Comparison of ENCODE assay signal across 17 mouse cellular contexts in genomic region chr13:107873244-107873667, GRCm38 (mm10).
A peak's percentile ranks its signal among the peaks of the same experiment; 100 is the strongest.
DNase-seq lines count a peak whose midpoint lies in the region; ATAC-seq and TF ChIP-seq lines count a peak whose summit lies in the region.
"Had no signal": no experiment of that assay in that cellular context is flagged by ENCODE, and none has a peak within 500 bp of the region (broad histone marks: within the 10 kb centered on the region; RNA-seq: fewer than 3 reads in every experiment).

No protein-coding gene starts in this region.

- no peak for DNase-seq in heart, adult 2 months
- DNase-seq in heart, postnatal 36 days = no peak
- no peak for DNase-seq in midbrain, embryonic 11.5 days (ENCODE audit: low spot score, missing footprints)
- DNase-seq in Muller cell, postnatal 12 days (ENCODE audit: inconsistent ontology term) = peak; percentile 40
- no peak for DNase-seq in spleen, adult 18-20 months
- no peak for DNase-seq in urinary bladder, postnatal 4 days (ENCODE audit: low spot score in 2 of 2)
- DNase-seq: cerebellum, adult 11-12 months; kidney, adult 2 months; layer of hippocampus, adult 9-11 months; liver, embryonic 13.5 days; right cerebral cortex, postnatal 14 days; thymus, postnatal 14 days had no signal

- TF ChIP-seq POLR2A in heart, adult 2 months (IDR thresholded peaks at IDR 0.05; ENCODE audit: insufficient read depth, low read depth, low read length) = no peak

- TF ChIP-seq EP300 in heart, adult 2 months (IDR thresholded peaks at IDR 0.05; ENCODE audit: insufficient read depth, low read depth, low read length) = no peak

- H3K9ac ChIP-seq in heart, adult 2 months (ENCODE audit: low read depth, low read length) = no peak overlapping the region
- no peak overlapping the region for H3K9ac ChIP-seq in midbrain, embryonic 11.5 days (ENCODE audit: low read length)
- H3K9ac ChIP-seq in midbrain, embryonic 16.5 days (ENCODE audit: low read depth, low read length) = no peak overlapping the region
- H3K9ac ChIP-seq: heart, embryonic 12.5 days; hindbrain, embryonic 12.5 days; liver, embryonic 13.5 days; midbrain, embryonic 15.5 days had no signal

- H3K4me3 ChIP-seq in heart, adult 2 months = no peak overlapping the region
- no peak overlapping the region for H3K4me3 ChIP-seq in midbrain, embryonic 11.5 days (ENCODE audit: low read depth, low read length)
- H3K4me3 ChIP-seq in midbrain, embryonic 16.5 days (ENCODE audit: low read depth, low read length) = no peak overlapping the region
- H3K4me3 ChIP-seq: heart, embryonic 12.5 days; hindbrain, embryonic 12.5 days; liver, embryonic 13.5 days; midbrain, embryonic 15.5 days had no signal

- H3K27ac ChIP-seq in heart, adult 2 months = no peak overlapping the region
- no peak overlapping the region for H3K27ac ChIP-seq in midbrain, embryonic 11.5 days (ENCODE audit: low read depth, low read length)
- H3K27ac ChIP-seq in midbrain, embryonic 16.5 days (ENCODE audit: low read length) = no peak overlapping the region
- H3K27ac ChIP-seq: hindbrain, embryonic 12.5 days; liver, embryonic 13.5 days; midbrain, embryonic 15.5 days had no signal

- H3K79me2 ChIP-seq in heart, adult 2 months (replicated peaks; ENCODE audit: control insufficient read depth, insufficient read depth, low read length) = peaks cover 14% of the 10 kb centered on the region

- intact Hi-C loops in heart, adult 2 months (cut with DNase I) = loop anchor here (5.0 kb wide), 1 partner anchor 121 kb away; no protein-coding TSS in a partner anchor
- intact Hi-C loops in heart, postnatal 36 days (cut with DNase I) = no loop called here

- no peaks in the 10 kb centered on the region for H3K9me3 ChIP-seq in midbrain, embryonic 11.5 days (ENCODE audit: control insufficient read depth, low read length)
- no peaks in the 10 kb centered on the region for H3K9me3 ChIP-seq in midbrain, embryonic 16.5 days (replicated peaks; ENCODE audit: control insufficient read depth, low read length, poor library complexity, severe bottlenecking)
- H3K9me3 ChIP-seq: heart, embryonic 12.5 days; hindbrain, embryonic 12.5 days; liver, embryonic 13.5 days; midbrain, embryonic 15.5 days had no signal

- H3K36me3 ChIP-seq in heart, adult 2 months (ENCODE audit: control insufficient read depth, insufficient read depth, low read length) = no peaks in the 10 kb centered on the region; the same call in 1 of the 2 replicates
- H3K36me3 ChIP-seq in midbrain, embryonic 11.5 days (ENCODE audit: control insufficient read depth, insufficient read depth, low read length) = no peaks in the 10 kb centered on the region
- H3K36me3 ChIP-seq in midbrain, embryonic 16.5 days (ENCODE audit: control insufficient read depth, insufficient read depth, low read length) = no peaks in the 10 kb centered on the region
- H3K36me3 ChIP-seq: heart, embryonic 12.5 days; hindbrain, embryonic 12.5 days; liver, embryonic 13.5 days; midbrain, embryonic 15.5 days had no signal

- 0 out of 2 replicates have a peak, but pooled peaks have one; percentile 38 for ATAC-seq in midbrain, embryonic 11.5 days (ENCODE audit: low FRiP score)
- ATAC-seq in midbrain, embryonic 16.5 days = no peak
- ATAC-seq in megakaryocyte progenitor cell, adult 5-6 weeks (replicated peaks; ENCODE audit: poor library complexity) = peak; percentile 91
- ATAC-seq: midbrain, embryonic 15.5 days had no signal

- peaks cover 4% of the 10 kb centered on the region for H3K4me1 ChIP-seq in heart, adult 2 months (ENCODE audit: control insufficient read depth, insufficient read depth, low read length)
- H3K4me1 ChIP-seq in midbrain, embryonic 11.5 days (ENCODE audit: control insufficient read depth, insufficient read depth, low read length) = no peaks in the 10 kb centered on the region
- peaks cover 21% of the 10 kb centered on the region for H3K4me1 ChIP-seq in midbrain, embryonic 16.5 days (ENCODE audit: control insufficient read depth, insufficient read depth, low read length)
- H3K4me1 ChIP-seq: liver, embryonic 13.5 days had no signal

- peak; percentile 47 for TF ChIP-seq CTCF in heart, adult 2 months (IDR thresholded peaks at IDR 0.05)

- no peaks in the 10 kb centered on the region for H3K27me3 ChIP-seq in heart, adult 2 months (ENCODE audit: control insufficient read depth, insufficient read depth, low read length)
- no peaks in the 10 kb centered on the region for H3K27me3 ChIP-seq in midbrain, embryonic 11.5 days (ENCODE audit: control insufficient read depth, insufficient read depth, low read length)
- no peaks in the 10 kb centered on the region for H3K27me3 ChIP-seq in midbrain, embryonic 16.5 days (ENCODE audit: control insufficient read depth, insufficient read depth, low read depth, low read length)
- H3K27me3 ChIP-seq: heart, embryonic 12.5 days; hindbrain, embryonic 12.5 days; liver, embryonic 13.5 days; midbrain, embryonic 15.5 days had no signal

- no peak overlapping the region for H3K4me2 ChIP-seq in midbrain, embryonic 11.5 days
- H3K4me2 ChIP-seq in midbrain, embryonic 16.5 days (ENCODE audit: low read length) = no peak overlapping the region
- H3K4me2 ChIP-seq: heart, embryonic 12.5 days; hindbrain, embryonic 12.5 days; liver, embryonic 13.5 days; midbrain, embryonic 15.5 days had no signal

- WGBS in heart, adult 2 months = 35% methylated on average over 2 of the region's 2 CpGs
- 82% methylated on average over 2 of the region's 2 CpGs for WGBS in midbrain, embryonic 11.5 days
- WGBS in midbrain, embryonic 16.5 days = 67% methylated on average over 2 of the region's 2 CpGs
